Mouse (Mus musculus) liver, embryonic 14.5 days (tissue): ENCODE data around the gene N4bp3. TPM values are rescaled to one million over a fixed set of nuclear protein-coding genes. Genes with fewer than 3 reads are reported as not detected.

Source experiments
- ATAC-seq: fragments of 200-750 bp; cut with Nextera tagmentation; 2 replicates; pipeline ENCODE4 v1.8.0; 2017; ENCODE audit warnings: moderate number of reproducible peaks, mild to moderate bottlenecking, moderate library complexity; ENCODE audit not compliant: insufficient read depth
- DNase-seq, 3 experiments: peaks; one replicate each; pipeline ENCODE4 v3.0.0-alpha.2; 2012 to 2013; ENCODE audit warnings: low read depth in 3 of 3, low spot score in 3 of 3
- H3K27ac ChIP-seq: fragments of 300-500 bp; sonication (generic); 2 replicates; pipeline ENCODE4 v1.5.1; 2014; ENCODE audit warnings: moderate library complexity, mild to moderate bottlenecking, control low read depth, inconsistent platforms
- H3K27me3 ChIP-seq: fragments of 300-500 bp; sonication (generic); 2 replicates; pipeline ENCODE4 v1.6.1; 2014; ENCODE audit warnings: mild to moderate bottlenecking, low read length, moderate library complexity; ENCODE audit not compliant: control insufficient read depth, insufficient read depth
- H3K36me3 ChIP-seq: fragments of 300-500 bp; sonication (generic); replicated peaks from 2 replicates; pipeline ENCODE4 v1.6.1; 2014; ENCODE audit warnings: low read depth; ENCODE audit not compliant: control insufficient read depth, insufficient read depth
- H3K4me1 ChIP-seq, 2 experiments: fragments of 200-500 bp in 1 of 2; fragments of 300-500 bp in 1 of 2; sonication (generic) in 1 of 2; replicated peaks; 2 replicates each; pipeline ENCODE4 v1.6.1; 2012 to 2014; ENCODE audit warnings: antibody characterized with exemption in 1 of 2, inconsistent platforms in 1 of 2, low read length in 1 of 2; ENCODE audit not compliant: control insufficient read depth in 2 of 2, insufficient read depth in 2 of 2
- H3K4me2 ChIP-seq: fragments of 300-500 bp; sonication (generic); 2 replicates; pipeline ENCODE4 v1.6.1; 2014; ENCODE audit warnings: low read depth, mild to moderate bottlenecking, control low read depth, moderate library complexity
- H3K4me3 ChIP-seq, 2 experiments: fragments of 200-500 bp in 1 of 2; fragments of 300-500 bp in 1 of 2; sonication (generic) in 1 of 2; 2 replicates each; pipeline ENCODE4 v1.5.1; 2012 to 2014; ENCODE audit warnings: low read depth in 2 of 2, low read length in 2 of 2, mild to moderate bottlenecking in 2 of 2, control low read depth in 1 of 2, inconsistent platforms in 1 of 2, moderate library complexity in 1 of 2; ENCODE audit not compliant: insufficient read depth in 1 of 2
- H3K9ac ChIP-seq: fragments of 300-500 bp; sonication (generic); replicated peaks from 2 replicates; pipeline ENCODE4 v1.6.1; 2014; ENCODE audit warnings: mild to moderate bottlenecking, control low read depth, moderate library complexity
- H3K9me3 ChIP-seq: fragments of 300-500 bp; sonication (generic); 2 replicates; pipeline ENCODE4 v1.6.1; 2016; ENCODE audit warnings: low read length, mixed read lengths; ENCODE audit not compliant: control insufficient read depth
- CTCF ChIP-seq: IDR thresholded peaks from 2 replicates; pipeline ENCODE4 v1.5.1; 2016; ENCODE audit warnings: antibody characterized with exemption, low read depth, control low read depth
- EP300 ChIP-seq: IDR thresholded peaks from 2 replicates; pipeline ENCODE4 v1.6.1; 2016; ENCODE audit warnings: antibody characterized with exemption, low read depth
- WGBS: fragments of 180-500 bp; shearing (Covaris S2); extraction: QIAGEN DNeasy Blood & Tissue Kit; methylation state at CpG from one replicate; pipeline ENCODE4 v1.1.7; 2014; ENCODE audit not compliant: insufficient replicate concordance; 5-methylcytosine and 5-hydroxymethylcytosine counted together
- polyA plus RNA-seq, 2 experiments: library from polyadenylated mRNA; depleted of rRNA in 1 of 2; stranded (reverse) in 1 of 2; unstranded in 1 of 2; fragments of >200 nt; fragmentation: Nextera tagmentation in 1 of 2; extraction: Ambion mirVana in 1 of 2; gene quantifications; 2 replicates each; pipeline versions ENCODE4 v1.2.1 to v1.2.3; 2012 to 2014

N4bp3 gene
- polyA plus RNA-seq, 2 experiments: 1.2 to 1.7 TPM

- WGBS: 9% methylated on average over 3 of the region's 3 CpGs
- Histone ChIP-seq H3K9ac (peak overlapping the region; percentile 53), H3K27ac (peak overlapping the region; percentile 77), H3K27me3 (no peaks in the 10 kb centered on the region), H3K4me1 (peaks cover 22 to 26% of the 10 kb centered on the region in 2 experiments), H3K9me3 (no peaks in the 10 kb centered on the region), H3K4me2 (peak overlapping the region; percentile 59), H3K4me3 (peak overlapping the region in 1 of 2 experiments; percentile 28; a peak in 2 of 4 replicates), H3K36me3 (peaks cover 12% of the 10 kb centered on the region)
- DNase-seq (peak; percentile 46 to 58 (median 50)), ATAC-seq (peak; percentile 54)
- TF ChIP-seq CTCF (no peak), EP300 (no peak)
These were observed 41.3 kb downstream of the N4bp3 start for GRCm38 (mm10) chr11:51609266-51609909.

GRCm38 (mm10) chr11:51607096-51607738 is 43.4 kb downstream of the N4bp3 start:
- H3K27me3 ChIP-seq: no peaks in the 10 kb centered on the region
- DNase-seq (no peak), ATAC-seq (peak; percentile 59)
- H3K4me2 ChIP-seq: peak overlapping the region; percentile 83
- H3K27ac ChIP-seq: peak overlapping the region; percentile 75
- peak overlapping the region; percentile 97 for H3K9ac ChIP-seq
- peaks cover 22 to 26% of the 10 kb centered on the region in 2 experiments for H3K4me1 ChIP-seq
- TF ChIP-seq CTCF (0 out of 2 replicates have a peak, but pooled peaks have one; percentile 1), EP300 (no peak)
- H3K9me3 ChIP-seq: no peaks in the 10 kb centered on the region
- peaks cover 34% of the 10 kb centered on the region for H3K36me3 ChIP-seq
- H3K4me3 ChIP-seq: peak overlapping the region; percentile 98 to 99
- WGBS: 9% methylated on average over 15 of the region's 15 CpGs

GRCm38 (mm10) chr11:51606447-51607095 is 44.1 kb downstream of the N4bp3 start, which contains the start of gene Hnrnpab:
Gene Hnrnpab (minus strand): TSS chr11:51606847.
- ATAC-seq: peak; percentile 84
- peaks cover 22 to 26% of the 10 kb centered on the region in 2 experiments for H3K4me1 ChIP-seq

GRCm38 (mm10) chr11:51605602-51606446 is 44.8 kb downstream of the N4bp3 start:
- ATAC-seq (peak; percentile 66), DNase-seq (peak; percentile 73 to 80 (median 74))
- H3K4me1 ChIP-seq: peaks cover 22 to 26% of the 10 kb centered on the region in 2 experiments
- H3K9me3 ChIP-seq: no peaks in the 10 kb centered on the region
- peak overlapping the region; percentile 83 for H3K4me2 ChIP-seq
- under 1% methylated on average over 79 of the region's 81 CpGs for WGBS
- peak overlapping the region; percentile 98 to 99 for H3K4me3 ChIP-seq
- H3K27ac ChIP-seq: peak overlapping the region; percentile 84
- H3K36me3 ChIP-seq: peaks cover 48% of the 10 kb centered on the region
- TF ChIP-seq EP300: no peak
- peak overlapping the region; percentile 97 for H3K9ac ChIP-seq
- H3K27me3 ChIP-seq: no peaks in the 10 kb centered on the region

More at GRCm38 (mm10) chr11:51606447-51607095, 44.1 kb downstream of the N4bp3 start, which contains the start of gene Hnrnpab:
- H3K36me3 ChIP-seq: peaks cover 41% of the 10 kb centered on the region
- under 1% methylated on average over 88 of the region's 91 CpGs for WGBS
- DNase-seq: peak; percentile 95 to 96 (median 96)
- no peaks in the 10 kb centered on the region for H3K27me3 ChIP-seq
- H3K27ac ChIP-seq: peak within 1 kb of the TSS; percentile 84
- peak within 1 kb of the TSS; percentile 83 for H3K4me2 ChIP-seq
- H3K9me3 ChIP-seq: no peaks in the 10 kb centered on the region
- TF ChIP-seq EP300 (no peak), CTCF (no peak)
- peak within 1 kb of the TSS; percentile 97 for H3K9ac ChIP-seq
- peak within 1 kb of the TSS; percentile 98 to 99 for H3K4me3 ChIP-seq
